Mouse (Mus musculus) left cerebral cortex, adult 8-10 months (tissue): ENCODE results near the gene Gm28047. TPM values are rescaled to one million over a fixed set of nuclear protein-coding genes. Genes with fewer than 3 reads are reported as not detected.
A peak's percentile ranks its signal among the peaks of the same experiment; 100 is the strongest.

Experiments
- DNase-seq, 2 experiments: peaks; one replicate each; pipeline ENCODE4 v3.0.0; 2022; ENCODE audit warnings: low spot score in 2 of 2
- total RNA-seq, 4 experiments: library from RNA; stranded (reverse); gene quantifications; 2 replicates each; pipeline ENCODE4 v1.2.4; 2022

Gm28047 gene
- total RNA-seq, 4 experiments from 2014 or later: 0.91 TPM; not detected in 3

DNA sequence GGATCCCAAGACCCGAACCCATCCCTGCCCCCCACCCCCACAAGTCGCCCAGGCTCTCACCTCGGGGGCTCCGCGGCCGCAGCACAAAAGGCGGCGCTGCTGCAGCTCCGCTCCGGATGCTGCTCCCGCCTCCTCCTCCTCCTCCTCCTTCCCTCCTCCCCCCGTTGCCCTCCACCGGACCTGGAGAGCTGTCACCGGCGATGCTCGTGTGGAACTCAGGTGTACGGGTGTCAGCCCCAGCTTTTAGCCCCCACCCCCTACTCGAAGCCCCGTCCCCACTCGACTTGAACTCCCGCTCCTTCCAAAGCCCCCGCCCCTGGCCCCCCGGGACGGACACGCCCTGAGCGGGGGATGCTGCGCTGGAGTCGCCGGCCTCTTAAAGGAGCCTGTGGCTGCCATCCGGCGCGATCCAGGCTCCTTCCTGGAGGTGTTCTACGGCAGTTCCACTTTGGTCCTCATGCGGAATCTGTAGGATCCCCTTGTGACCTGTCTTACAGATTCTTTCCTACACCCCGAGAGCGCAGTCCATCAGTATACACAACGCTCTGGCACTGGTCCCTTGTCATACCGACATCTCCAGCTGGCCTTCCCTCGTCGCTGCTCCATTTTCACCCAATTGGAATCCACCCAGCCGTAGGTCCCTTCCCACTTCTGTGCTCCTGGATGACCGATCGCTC, 108.0 kb downstream of the Gm28047 start, which contains the start of gene Map3k12:
Gene Map3k12 (minus strand): TSS at position 337 of the 677 bp plus-strand sequence.
- DNase-seq: peak; percentile 66 to 76

DNA sequence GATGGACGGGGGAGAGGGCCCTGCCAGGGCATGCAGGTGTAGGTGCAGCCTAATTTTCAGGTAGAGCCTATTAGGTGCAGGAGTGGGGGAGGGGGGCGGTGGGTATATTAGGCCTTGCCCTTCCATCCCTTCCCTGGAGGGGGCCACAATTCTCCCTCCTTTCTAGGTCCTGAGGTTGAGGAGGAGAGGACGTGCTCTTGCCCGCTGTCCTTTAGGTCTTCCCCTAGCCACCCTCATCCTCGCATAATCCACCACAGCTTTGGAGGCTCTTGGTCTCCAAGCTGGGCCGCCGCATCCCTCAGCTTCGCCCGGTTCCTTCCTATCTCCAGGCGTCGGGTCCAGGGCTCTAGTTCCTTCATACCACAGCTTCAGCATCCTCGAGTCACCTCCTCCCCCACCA, 108.6 kb downstream of the Gm28047 start:
- no peak for DNase-seq

DNA sequence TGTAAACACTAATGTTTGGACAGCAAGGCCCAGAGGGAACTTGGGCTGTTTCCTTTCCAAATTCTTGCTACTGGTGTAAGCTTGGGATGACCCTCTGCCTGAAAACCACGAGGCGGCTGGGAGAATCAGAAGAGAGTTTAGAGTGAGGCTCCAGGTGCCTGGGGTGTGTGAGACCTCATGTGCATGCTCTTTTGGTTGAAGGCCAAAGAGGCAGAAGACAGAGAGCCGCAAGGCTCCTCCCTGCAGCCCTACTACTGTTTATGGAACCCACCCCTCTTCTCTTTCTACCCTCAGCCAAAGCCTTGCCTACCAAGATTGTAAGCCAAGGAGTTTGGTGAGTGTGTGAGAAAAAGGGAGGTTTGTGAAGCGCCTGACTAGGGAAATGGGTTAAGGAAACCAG, 109.1 kb downstream of the Gm28047 start:
- DNase-seq: no peak

DNA sequence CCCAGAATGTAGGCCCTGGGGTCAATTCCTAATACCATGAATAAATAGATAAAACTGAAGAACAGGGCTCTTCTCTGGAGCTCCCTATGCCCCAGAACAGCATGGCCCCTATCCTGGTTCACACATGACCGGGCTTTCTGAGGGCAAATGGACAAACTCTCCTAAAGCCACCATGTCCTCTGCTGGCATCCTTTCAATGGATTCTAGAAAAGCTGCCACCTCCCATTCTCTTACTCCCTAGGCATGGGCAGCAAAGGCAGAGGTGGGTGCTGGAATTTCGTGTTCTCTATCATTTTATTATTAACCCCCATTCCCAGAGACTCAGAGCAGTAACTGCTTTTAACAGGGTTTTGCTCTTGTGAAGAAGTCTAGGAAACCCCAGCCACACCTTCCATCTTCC, 109.6 kb downstream of the Gm28047 start:
- no peak for DNase-seq

DNA sequence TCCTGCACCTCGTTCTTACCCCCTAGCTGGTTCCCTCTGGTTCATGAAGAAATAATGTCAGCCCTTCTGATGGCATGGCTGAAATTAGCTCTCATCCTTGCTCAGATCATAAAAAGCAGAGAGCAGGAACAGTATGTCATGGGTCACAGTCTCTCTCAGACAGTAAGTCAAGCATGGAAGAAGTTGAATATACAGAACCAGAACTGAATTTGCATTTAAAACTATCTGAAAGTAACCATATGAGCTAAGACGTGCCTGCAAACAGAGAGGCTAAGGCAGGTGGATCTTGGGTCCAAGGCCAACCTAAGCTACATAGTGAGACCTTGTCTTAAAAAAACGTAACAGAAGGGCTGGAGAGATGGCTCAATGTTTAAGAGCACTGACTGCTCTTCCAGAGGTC, 111.9 kb downstream of the Gm28047 start:
- DNase-seq: no peak

- no peak for DNase-seq
These were observed 112.4 kb downstream of the Gm28047 start for GRCm38 (mm10) chr15:102512471-102512870.

DNA sequence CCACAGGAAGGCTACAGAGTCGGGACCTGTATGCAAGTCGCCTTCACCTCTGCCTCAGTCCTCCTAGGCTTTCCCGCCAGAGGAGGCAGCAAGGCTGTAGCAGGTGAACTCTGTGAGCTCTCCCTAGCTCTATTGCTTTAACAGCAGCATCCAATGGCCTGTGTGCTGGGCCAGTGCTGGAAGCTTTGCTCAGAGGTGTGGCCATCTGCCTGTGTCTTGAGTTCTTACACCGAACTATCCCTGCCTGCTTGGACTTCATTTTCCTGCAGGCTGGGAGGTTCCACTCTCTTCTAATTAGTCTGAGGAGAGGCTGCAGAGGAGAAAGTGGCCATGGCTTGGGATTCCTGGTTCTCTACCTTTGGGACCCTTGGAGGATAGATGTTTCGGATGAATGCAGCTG, 112.9 kb downstream of the Gm28047 start:
- DNase-seq: no peak

DNA sequence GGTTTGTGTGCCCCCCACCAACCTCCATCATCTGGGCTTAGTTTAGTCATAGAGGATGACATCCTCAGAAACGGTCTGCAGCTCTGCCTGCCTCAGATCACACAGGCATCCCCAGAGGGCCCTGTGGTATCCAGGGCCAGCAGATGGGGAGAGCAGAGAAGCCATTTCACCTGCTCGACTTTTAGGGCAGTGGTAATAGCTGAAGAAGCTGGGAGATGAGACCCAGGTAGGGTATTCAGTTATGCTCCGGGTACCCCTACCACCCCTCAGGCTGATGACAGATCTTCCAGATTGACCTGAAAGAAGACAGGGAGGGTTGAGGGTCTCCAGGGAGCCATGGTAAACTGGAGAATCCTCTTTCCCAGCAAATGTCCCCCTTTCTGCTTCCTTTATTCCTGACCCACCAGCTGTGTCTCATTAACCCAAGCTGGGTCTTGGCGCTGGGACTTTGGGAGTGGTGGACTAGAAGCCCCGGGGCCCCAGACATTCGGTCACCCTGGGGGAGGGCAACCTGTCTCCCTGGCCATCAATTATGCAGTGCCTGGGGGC, 113.5 kb downstream of the Gm28047 start:
- DNase-seq: no peak

DNA sequence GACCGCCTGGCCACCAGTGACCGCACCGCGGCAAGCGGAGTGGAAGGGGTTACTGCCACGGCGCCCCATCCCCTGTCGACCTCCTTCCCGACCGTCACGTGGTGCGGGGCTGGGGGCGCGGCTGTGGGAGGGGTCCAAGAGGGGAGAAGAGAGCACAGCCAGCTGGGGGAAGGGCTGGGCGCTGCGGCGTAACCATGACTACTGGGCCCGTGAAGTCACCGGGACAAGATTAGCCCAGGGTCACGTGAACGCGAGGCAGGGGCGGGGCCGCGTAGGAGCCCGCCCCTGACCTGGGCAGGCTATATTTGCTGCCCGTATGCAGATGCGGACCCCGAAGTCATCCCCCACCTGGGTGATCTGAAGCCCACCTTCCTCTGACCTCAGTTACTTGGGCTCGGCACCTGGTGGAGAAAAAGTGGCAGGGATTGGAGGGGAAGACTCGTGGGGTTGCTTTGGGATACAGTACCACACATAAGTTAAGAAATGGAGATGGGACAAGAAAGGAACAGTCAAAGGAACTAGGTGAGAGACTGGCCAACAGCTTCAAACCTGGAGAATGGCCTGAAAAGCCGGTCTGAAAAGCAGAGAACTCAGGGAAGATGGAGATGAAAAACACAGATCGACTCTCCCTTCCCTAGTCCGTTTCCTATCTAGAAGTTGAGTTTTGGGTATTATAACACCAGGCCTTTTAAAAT, 114.1 kb downstream of the Gm28047 start:
- peak; percentile 66 to 86 for DNase-seq

GRCm38 (mm10) chr15:102510110-102510509, 114.8 kb downstream of the Gm28047 start:
- no peak for DNase-seq

- DNase-seq: no peak
These were observed 116.5 kb downstream of the Gm28047 start for GRCm38 (mm10) chr15:102508336-102508735.

- no peak for DNase-seq
These were observed 117.3 kb downstream of the Gm28047 start for GRCm38 (mm10) chr15:102507561-102507960.

- DNase-seq: no peak
These were observed 118.0 kb downstream of the Gm28047 start for GRCm38 (mm10) chr15:102506864-102507263.

- DNase-seq: no peak
These were observed 118.4 kb downstream of the Gm28047 start for GRCm38 (mm10) chr15:102506464-102506830.

DNA sequence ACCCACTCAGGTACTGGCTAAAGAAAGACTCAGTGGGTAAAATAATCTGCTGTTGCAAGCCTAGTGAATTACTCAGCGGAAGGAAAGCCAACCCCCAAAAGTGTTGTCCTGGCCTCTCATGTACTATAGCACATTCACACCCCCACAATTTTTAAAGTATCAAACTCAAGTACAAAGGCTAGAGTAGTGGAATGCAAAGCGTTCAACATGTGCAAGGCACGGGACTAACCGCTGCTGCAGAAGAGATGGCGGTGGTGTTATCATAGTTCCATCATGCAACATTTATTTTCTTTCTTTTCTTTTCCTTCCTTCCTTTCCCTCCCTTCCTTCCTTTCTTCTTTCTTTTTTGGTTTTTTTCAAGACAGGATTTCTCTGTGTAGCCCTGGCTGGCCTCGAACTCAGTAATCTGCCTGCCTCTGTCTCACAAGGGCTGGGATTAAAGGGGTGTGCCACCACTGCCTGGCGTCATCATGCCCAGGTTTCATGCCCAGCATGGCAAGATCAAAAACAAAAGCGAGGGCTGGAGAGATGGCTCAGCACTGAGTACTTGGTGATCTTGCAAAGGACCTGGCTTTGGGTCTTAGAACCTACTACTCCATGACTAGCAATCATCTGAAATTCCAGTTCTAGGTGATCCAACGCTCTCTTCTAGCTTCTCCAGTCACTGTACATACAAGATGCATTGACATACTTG, 119.0 kb downstream of the Gm28047 start:
- DNase-seq: no peak

GRCm38 (mm10) chr15:102505073-102505769, 119.6 kb downstream of the Gm28047 start:
- DNase-seq: no peak

- DNase-seq: no peak
These were observed 120.7 kb downstream of the Gm28047 start for GRCm38 (mm10) chr15:102503924-102504782.

GRCm38 (mm10) chr15:102503447-102503846, 121.4 kb downstream of the Gm28047 start, which contains the start of gene Gm10337:
Gene Gm10337 (plus strand): TSS chr15:102503722.
- DNase-seq: no peak

DNA sequence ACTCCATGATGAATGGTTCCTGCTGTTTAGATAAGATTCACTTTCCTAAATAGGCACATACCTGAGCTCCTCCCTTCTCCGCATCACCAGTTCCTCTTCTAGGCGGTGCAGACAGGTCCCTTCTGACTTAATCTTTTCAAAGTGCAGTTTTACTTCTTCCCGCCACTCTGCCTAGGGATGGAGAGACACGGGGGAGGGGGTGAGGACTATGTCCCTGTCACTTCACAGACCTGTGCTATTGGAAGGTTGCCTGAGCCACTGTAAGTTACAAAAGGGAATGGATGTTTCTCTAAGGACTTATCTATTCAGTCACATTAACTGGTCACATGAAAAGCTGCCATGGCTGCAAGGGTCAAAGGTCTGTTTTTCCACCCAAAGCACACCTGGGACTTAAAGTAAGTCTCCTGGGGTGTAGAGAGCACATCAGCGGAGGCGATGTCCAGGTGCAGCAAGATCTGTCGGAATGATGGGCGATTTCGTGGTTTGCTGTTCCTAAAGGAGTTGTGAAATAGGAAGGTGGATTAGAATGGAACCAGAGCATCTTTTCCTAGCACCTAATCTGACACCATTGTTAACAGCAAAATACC, 122.5 kb downstream of the Gm28047 start:
- DNase-seq: no peak
